Mouse (Mus musculus) ES-Bruce4 (cell line): ENCODE measurements at regions not wholly inside any gene's neighbourhood (a gene's known extent, or its start where the extent isn't known, plus 50 kb on each side); places are given as distances from the start of the nearest gene placed in this dataset.

Source experiments
- H3K27ac ChIP-seq: 2 replicates; pipeline ENCODE4 v1.5.1; 2012; ENCODE audit warnings: low read length, inconsistent platforms; ENCODE audit not compliant: insufficient read depth
- H3K27me3 ChIP-seq: 2 replicates; pipeline ENCODE4 v1.6.1; 2012; ENCODE audit warnings: mild to moderate bottlenecking, low read length, inconsistent platforms; ENCODE audit not compliant: control insufficient read depth, poor library complexity, insufficient read depth, severe bottlenecking
- H3K36me3 ChIP-seq: 2 replicates; pipeline ENCODE4 v1.6.1; 2012; ENCODE audit warnings: inconsistent platforms, mild to moderate bottlenecking, low read length, moderate library complexity; ENCODE audit not compliant: control insufficient read depth, poor library complexity, insufficient read depth, severe bottlenecking
- H3K4me1 ChIP-seq: one replicate; pipeline ENCODE4 v1.8.1; 2011; ENCODE audit warnings: low read length; ENCODE audit not compliant: control insufficient read depth, insufficient read depth
- H3K4me3 ChIP-seq: 2 replicates; pipeline ENCODE4 v1.5.1; 2011; ENCODE audit warnings: low read depth, mild to moderate bottlenecking, low read length
- H3K9ac ChIP-seq: 2 replicates; pipeline ENCODE4 v1.6.1; 2012; ENCODE audit warnings: low read depth, mild to moderate bottlenecking, inconsistent platforms; ENCODE audit not compliant: poor library complexity, severe bottlenecking
- H3K9me3 ChIP-seq: replicated peaks from 2 replicates; pipeline ENCODE4 v1.6.1; 2012; ENCODE audit warnings: mild to moderate bottlenecking, low read length, inconsistent platforms; ENCODE audit not compliant: control insufficient read depth, poor library complexity, insufficient read depth, severe bottlenecking
- CTCF ChIP-seq: IDR thresholded peaks from one replicate; pipeline ENCODE4 v1.8.1; 2011; ENCODE audit warnings: low read depth, low read length
- EP300 ChIP-seq: IDR thresholded peaks from 2 replicates; pipeline ENCODE4 v1.6.1; 2011; ENCODE audit warnings: low read depth, low read length; ENCODE audit not compliant: insufficient read depth
- POLR2A ChIP-seq: IDR thresholded peaks from one replicate; pipeline ENCODE4 v1.8.1; 2011; ENCODE audit warnings: low read length; ENCODE audit not compliant: insufficient read depth

DNA sequence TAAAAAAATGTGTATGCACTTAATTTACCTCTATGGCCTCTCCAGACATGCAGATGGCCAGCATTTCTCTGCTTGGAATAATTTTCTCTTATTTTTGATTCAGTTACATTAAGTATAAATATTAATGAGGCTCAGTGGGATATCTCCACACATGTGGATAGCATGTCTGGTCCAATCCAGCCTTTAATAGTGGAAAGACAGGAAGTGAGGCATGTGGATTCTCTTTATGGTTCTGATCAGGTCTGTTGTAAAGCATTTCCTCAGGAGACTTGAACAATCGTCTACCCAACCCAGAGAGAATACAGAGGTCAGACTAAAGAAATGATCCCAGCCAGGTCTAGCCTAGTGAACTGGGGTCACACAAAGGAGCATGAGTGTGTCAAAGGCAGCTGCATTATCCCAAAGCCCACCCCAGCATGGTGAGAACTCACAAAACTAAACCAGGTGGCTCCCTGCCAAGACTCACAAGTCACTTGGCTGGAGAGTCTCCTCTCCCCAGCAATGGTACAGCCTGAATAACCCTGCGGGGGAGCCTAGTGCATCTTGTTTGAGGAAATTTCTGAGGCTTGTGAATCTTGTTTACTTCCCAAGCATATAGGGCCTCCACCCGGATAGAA is 123.3 kb upstream of the Slc22a23 start:
- TF ChIP-seq EP300 (no peak), CTCF (no peak), POLR2A (no peak)

DNA sequence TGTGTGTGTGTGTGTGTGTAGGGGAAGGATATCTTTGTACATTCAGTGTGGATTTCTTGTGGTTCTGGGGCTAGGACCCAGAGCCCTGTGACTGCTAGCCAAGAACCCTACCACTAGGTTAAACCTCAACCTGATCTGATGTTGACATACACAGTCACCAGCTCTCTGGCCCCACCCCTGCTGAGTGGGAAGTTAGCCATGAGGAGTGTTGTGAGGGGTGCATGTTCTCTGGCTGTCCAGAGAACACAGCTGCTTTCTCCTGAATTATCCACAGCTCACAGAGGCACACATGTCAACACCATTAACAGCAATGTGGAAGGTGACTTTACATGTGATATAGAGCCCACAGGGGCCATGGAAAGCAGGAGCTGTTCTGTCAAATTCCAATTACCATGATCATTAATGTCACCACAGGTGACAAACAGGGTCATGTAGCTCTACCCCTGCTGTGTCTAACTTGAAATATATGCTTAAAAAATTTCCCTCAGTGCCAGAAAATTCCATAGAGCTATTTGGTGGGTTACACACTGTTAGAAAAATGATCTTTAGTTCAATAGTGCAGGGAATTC is 121.0 kb upstream of the Slc22a23 start:
- no peak overlapping the region for H3K9ac ChIP-seq

More for the DNA sequence above, 123.3 kb upstream of the Slc22a23 start:
- no peak overlapping the region for H3K27ac ChIP-seq
- H3K9me3 ChIP-seq, result no peaks in the 10 kb centered on the region
- H3K9ac ChIP-seq, result no peak overlapping the region
- H3K4me3 ChIP-seq, result no peak overlapping the region
- no peaks in the 10 kb centered on the region for H3K4me1 ChIP-seq
- no peaks in the 10 kb centered on the region for H3K36me3 ChIP-seq
- H3K27me3 ChIP-seq, result no peaks in the 10 kb centered on the region

DNA sequence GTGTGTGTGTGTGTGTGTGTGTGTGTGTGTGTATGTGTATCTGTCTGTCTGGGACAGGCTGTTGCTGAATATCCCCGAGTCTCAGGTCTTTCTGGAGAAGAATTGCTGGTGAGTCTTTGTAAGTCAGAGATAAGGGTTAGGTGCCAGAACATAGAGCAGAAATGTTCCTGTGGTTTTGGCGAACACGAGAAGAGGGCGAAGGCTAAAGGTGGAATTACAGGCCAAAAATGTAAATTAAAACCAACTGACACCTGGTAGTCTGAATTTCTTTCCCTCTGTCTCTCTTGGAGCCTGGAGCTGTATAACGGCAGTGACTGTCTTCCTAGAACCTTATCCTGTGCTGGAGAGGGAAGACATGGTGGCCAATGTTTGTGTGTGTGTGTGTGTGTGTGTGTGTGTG is 120.5 kb upstream of the Slc22a23 start:
- no peak overlapping the region for H3K27ac ChIP-seq
- H3K4me3 ChIP-seq, result no peak overlapping the region
- no peaks in the 10 kb centered on the region for H3K36me3 ChIP-seq
- H3K27me3 ChIP-seq, result no peaks in the 10 kb centered on the region
- no peak for TF ChIP-seq CTCF
- no peak for TF ChIP-seq EP300
- no peak for TF ChIP-seq POLR2A
- H3K4me1 ChIP-seq, result no peaks in the 10 kb centered on the region
- H3K9me3 ChIP-seq, result no peaks in the 10 kb centered on the region
- H3K9ac ChIP-seq, result no peak overlapping the region

More for the DNA sequence above, 121.0 kb upstream of the Slc22a23 start:
- no peaks in the 10 kb centered on the region for H3K36me3 ChIP-seq
- TF ChIP-seq EP300 (no peak), CTCF (no peak), POLR2A (no peak)
- no peaks in the 10 kb centered on the region for H3K9me3 ChIP-seq
- H3K27ac ChIP-seq, result no peak overlapping the region
- no peaks in the 10 kb centered on the region for H3K27me3 ChIP-seq
- no peak overlapping the region for H3K4me3 ChIP-seq
- no peaks in the 10 kb centered on the region for H3K4me1 ChIP-seq

DNA sequence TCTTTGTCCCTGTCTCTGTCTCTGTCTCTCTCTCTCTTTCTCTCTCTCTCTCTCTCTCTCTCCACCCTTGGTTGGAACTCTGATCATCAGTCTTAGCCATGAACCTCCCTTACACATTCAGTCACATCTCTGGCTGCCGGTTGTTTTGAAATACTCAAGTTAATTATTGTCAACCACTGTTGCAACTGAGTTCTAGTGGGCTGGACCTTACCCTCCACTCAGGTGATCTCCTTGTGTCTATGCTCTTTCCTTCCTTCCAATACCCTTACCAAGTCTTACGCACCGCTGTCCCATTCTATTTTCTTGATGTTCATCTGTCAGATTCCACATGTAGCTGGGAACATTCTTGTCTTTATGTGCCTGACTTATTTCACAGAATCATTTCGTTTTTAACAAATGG is 119.2 kb upstream of the Slc22a23 start:
- Histone ChIP-seq H3K9ac (no peak overlapping the region), H3K4me1 (no peaks in the 10 kb centered on the region), H3K9me3 (no peaks in the 10 kb centered on the region), H3K4me3 (no peak overlapping the region), H3K27me3 (no peaks in the 10 kb centered on the region), H3K36me3 (no peaks in the 10 kb centered on the region), H3K27ac (no peak overlapping the region)
- TF ChIP-seq EP300 (no peak), CTCF (no peak), POLR2A (no peak)

DNA sequence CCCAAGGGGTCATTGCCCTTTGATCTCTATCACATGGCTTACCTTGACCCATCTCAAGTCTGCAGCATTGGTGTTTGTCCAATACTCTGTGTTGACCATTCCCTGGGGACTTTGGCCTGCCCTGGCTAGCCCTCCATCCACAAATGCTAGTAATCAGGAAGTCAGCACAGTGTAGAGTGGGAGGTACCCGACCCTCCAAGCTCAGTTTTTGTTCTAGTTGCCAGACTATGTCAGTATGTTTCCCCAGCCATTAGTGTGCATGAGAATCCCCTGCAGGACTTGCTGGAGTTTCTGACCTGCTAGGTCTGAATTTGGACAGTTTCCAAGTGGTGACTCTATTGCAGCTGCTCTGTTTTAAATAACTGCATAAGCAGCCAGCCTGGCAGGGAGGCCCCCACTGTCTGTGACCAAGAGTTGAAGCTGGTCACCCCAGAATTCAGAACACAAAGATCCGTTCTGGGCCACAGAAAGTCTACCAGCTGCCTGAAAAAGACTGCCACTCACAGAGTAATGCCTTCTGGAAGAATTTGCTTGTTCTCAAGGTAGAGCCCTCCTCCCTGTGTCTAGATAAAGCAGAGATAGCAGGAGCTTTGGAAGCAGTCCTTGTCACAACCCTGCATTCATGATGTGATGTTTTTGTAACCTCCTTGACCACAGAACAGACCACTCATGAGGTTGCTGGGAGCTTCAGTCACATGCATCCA is 118.0 kb upstream of the Slc22a23 start:
- H3K4me1 ChIP-seq, result no peaks in the 10 kb centered on the region
- H3K9me3 ChIP-seq, result no peaks in the 10 kb centered on the region
- no peak overlapping the region for H3K9ac ChIP-seq
- H3K27me3 ChIP-seq, result no peaks in the 10 kb centered on the region
- TF ChIP-seq EP300 (no peak), CTCF (no peak), POLR2A (no peak)
- H3K36me3 ChIP-seq, result no peaks in the 10 kb centered on the region
- H3K27ac ChIP-seq, result no peak overlapping the region
- no peak overlapping the region for H3K4me3 ChIP-seq

DNA sequence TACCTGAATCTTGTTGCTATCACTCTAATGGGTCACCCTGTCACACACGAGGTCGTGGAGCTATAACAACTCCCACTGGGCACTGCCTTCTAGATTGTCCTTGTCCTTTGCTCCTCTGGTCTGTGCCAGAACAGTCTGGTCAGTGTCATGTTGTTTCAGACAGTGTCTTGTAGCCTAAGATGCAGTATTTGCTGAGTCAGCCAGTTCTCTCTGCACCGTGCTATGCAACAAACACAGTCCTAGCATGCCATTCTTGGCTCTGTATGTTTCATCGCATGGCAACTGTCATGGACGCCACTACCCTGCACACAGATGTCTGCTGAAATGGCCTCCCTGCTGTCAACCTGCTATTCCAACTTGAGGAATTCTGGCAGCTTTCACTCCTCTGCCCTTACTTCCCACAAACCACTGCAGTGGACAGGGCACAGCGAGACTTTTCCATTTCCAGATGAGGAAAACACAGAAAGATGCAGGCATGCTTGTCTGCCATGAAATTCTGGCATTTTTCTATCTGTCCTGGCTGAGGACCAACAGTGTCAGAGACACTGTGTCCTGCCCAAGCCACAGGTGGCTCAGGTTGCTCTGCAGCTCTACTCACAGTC is 117.3 kb upstream of the Slc22a23 start:
- Histone ChIP-seq H3K9me3 (no peaks in the 10 kb centered on the region), H3K4me3 (no peak overlapping the region), H3K9ac (no peak overlapping the region), H3K27me3 (no peaks in the 10 kb centered on the region), H3K36me3 (no peaks in the 10 kb centered on the region), H3K27ac (no peak overlapping the region), H3K4me1 (no peaks in the 10 kb centered on the region)
- TF ChIP-seq POLR2A (no peak), EP300 (no peak), CTCF (no peak)
